Mouse (Mus musculus): Measurements from ENCODE around the gene Smim22. TPM values are rescaled to one million over a fixed set of nuclear protein-coding genes. Genes with fewer than 3 reads are reported as not detected.

The Smim22 gene
- total and polyA plus RNA-seq, 3 experiments, result not detected

DNA sequence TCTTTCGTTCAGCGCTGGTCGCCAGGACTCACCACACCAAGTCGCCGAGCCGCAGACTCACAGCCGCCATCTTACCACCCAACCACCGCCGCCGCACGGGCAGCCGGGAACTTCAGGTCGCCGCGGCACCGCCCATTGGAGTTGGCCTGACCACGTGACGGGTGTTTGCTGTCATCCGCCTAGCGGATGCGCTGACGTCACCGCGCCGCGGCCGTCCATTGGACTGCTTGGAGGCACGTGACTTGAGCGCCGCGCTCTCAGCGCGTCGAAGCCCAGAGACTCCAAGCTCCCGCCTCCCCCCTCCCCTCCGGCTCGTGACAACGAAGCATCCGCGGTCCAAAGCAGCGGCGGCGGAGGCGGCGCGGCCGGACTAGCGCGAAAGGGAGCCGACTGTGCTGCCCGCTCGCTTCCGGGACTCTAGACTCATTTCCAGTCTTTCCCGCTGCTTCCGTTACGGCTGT, 42.7 kb downstream of the Smim22 start, which contains the start of the genes Glyr1 and Ubn1 (continued):
- peak; percentile 85 for TF ChIP-seq HCFC1 (IDR thresholded peaks at IDR 0.05; ENCODE audit: low read depth, low read length)

DNA sequence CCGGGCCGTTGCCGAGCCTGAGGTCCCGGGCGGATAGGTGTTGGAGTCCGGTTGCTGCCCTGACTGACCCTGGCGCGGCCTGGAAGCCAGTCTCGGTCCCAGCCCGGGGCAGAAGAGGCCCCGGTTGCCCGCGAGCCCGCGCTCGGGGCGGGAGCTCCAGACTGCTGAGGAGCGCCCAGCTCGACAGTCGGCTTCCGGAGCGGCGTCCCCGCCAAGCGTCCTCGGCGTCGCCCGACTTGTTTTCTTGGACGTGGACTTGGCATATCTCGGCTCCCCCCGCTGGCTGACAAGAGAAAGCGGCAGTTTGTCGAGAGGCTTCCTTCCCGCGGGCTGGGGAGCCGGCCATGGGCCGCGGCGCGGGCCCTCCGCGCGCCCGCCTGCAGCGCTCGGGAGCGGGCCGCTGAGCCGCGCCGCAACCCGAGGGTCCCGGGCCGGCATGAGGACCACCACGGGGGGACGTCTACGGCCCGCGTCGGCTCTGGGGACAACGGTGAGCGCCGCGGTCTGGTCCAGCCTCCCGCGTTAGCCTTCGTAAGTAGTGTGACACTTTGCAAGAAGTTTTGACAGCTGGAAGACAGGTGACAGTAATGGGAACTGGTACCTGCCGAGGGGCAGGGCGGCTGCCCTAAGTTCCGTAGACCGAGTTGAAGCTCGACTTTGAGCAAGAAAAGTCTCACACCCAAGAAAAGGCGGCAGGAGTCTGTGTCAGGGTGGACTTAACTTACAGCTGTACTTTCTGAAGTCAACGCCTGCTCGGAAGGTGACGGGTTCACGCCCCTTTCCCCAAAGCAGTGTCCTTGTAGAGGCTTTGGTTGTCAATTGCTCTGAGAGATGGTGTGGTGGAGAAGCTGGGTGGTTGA, 43.4 kb downstream of the Smim22 start:
- H3K4me3 ChIP-seq (ENCODE audit: control insufficient read depth in 1 of 2, insufficient read depth in 1 of 2, low read depth in 2 of 2, low read length in 2 of 2), result peak overlapping the region; percentile 75 to 76
- no peaks in the 10 kb centered on the region for H3K9me3 ChIP-seq (replicated peaks; ENCODE audit: insufficient read depth, low read length)
- no peaks in the 10 kb centered on the region for H3K27me3 ChIP-seq (ENCODE audit: control insufficient read depth in 1 of 2, insufficient read depth in 2 of 2, low read length in 2 of 2)
- TF ChIP-seq MAZ (IDR thresholded peaks at IDR 0.05; ENCODE audit: low read depth, low read length) (no peak), MXI1 (IDR thresholded peaks at IDR 0.05; ENCODE audit: low read depth, low read length) (peak; percentile 85), SIN3A (IDR thresholded peaks at IDR 0.05; ENCODE audit: low read length) (peak; percentile 81), UBTF (IDR thresholded peaks at IDR 0.05; ENCODE audit: borderline replicate concordance, insufficient read depth, low read depth, low read length) (0 out of 2 replicates have a peak, but pooled peaks have one; percentile 57), CTCF (IDR thresholded peaks at IDR 0.05 in 2 of 3, conservative IDR thresholded peaks at IDR 0.05 in 1 of 3; ENCODE audit: control insufficient read depth in 1 of 3, insufficient read depth in 1 of 3, low read depth in 2 of 3, low read length in 3 of 3, poor library complexity in 1 of 3, severe bottlenecking in 1 of 3) (no peak), TBP (IDR thresholded peaks at IDR 0.05; ENCODE audit: low read depth, low read length) (0 out of 2 replicates have a peak, but pooled peaks have one; percentile 21), TCF12 (IDR thresholded peaks at IDR 0.05; ENCODE audit: low read depth, low read length) (0 out of 2 replicates have a peak, but pooled peaks have one; percentile 2)
- peak overlapping the region; percentile 81 for H3K27ac ChIP-seq (ENCODE audit: control insufficient read depth, low read depth, low read length)
- DNase-seq (ENCODE audit: low read depth, low spot score), result peak; percentile 84
- peak overlapping the region; percentile 90 for H3K9ac ChIP-seq (ENCODE audit: control insufficient read depth, low read depth, low read length, poor library complexity, severe bottlenecking)
- H3K36me3 ChIP-seq (ENCODE audit: control insufficient read depth in 1 of 2, insufficient read depth in 2 of 2, low read length in 2 of 2), result peaks cover 16 to 37% of the 10 kb centered on the region in 2 experiments
- H3K79me2 ChIP-seq (ENCODE audit: control insufficient read depth, insufficient read depth, low read length, poor library complexity), result peaks cover 38% of the 10 kb centered on the region
- H3K4me1 ChIP-seq (ENCODE audit: control insufficient read depth in 1 of 2, insufficient read depth in 2 of 2, low read length in 2 of 2), result peaks cover 7 to 8% of the 10 kb centered on the region in 2 experiments

Other genes starting within 250 kb of the Smim22 start
- 18.9 and 24.8 TPM in 2 replicates for gene Cdip1, start 217.0 kb upstream of the Smim22 start, total RNA-seq (2012; rRNA removed)
- gene Cdip1, start 217.0 kb upstream of the Smim22 start, polyA plus RNA-seq (2012; ENCODE audit: insufficient read depth in 1 of 2, insufficient read length in 2 of 2, low read depth in 1 of 2, low replicate concordance in 2 of 2, missing spikeins in 1 of 2), result 10 to 100 TPM; 32.8 to 97.8 TPM
- gene 4930562C15Rik, start 171.9 kb upstream of the Smim22 start, total RNA-seq (2012; rRNA removed), result 0.12 TPM in 1 of 2 replicates, not detected in the other
- under 1 TPM in 1 of 2 experiments, not detected in 1; 0.21 TPM for gene 4930562C15Rik, start 171.9 kb upstream of the Smim22 start, polyA plus RNA-seq (2012; ENCODE audit: insufficient read depth in 1 of 2, insufficient read length in 2 of 2, low read depth in 1 of 2, low replicate concordance in 2 of 2, missing spikeins in 1 of 2)
- gene Ubald1, start 127.0 kb upstream of the Smim22 start, total RNA-seq (2012; rRNA removed), result 2.8 and 4.3 TPM in 2 replicates
- 10 to 100 TPM in 1 of 2 experiments, not detected in 1; 25.6 TPM for gene Ubald1, start 127.0 kb upstream of the Smim22 start, polyA plus RNA-seq (2012; ENCODE audit: insufficient read depth in 1 of 2, insufficient read length in 2 of 2, low read depth in 1 of 2, low replicate concordance in 2 of 2, missing spikeins in 1 of 2)
- gene Mgrn1, start 121.0 kb upstream of the Smim22 start, total RNA-seq (2012; rRNA removed), result 8.4 and 9.8 TPM in 2 replicates
- 10 to 100 TPM in 1 of 2 experiments, not detected in 1; 25.0 TPM for gene Mgrn1, start 121.0 kb upstream of the Smim22 start, polyA plus RNA-seq (2012; ENCODE audit: insufficient read depth in 1 of 2, insufficient read length in 2 of 2, low read depth in 1 of 2, low replicate concordance in 2 of 2, missing spikeins in 1 of 2)
- gene Nudt16l1, start 68.5 kb upstream of the Smim22 start, total RNA-seq (2012; rRNA removed), result 34.2 and 41.1 TPM in 2 replicates
- gene Nudt16l1, start 68.5 kb upstream of the Smim22 start, polyA plus RNA-seq (2012; ENCODE audit: insufficient read depth in 1 of 2, insufficient read length in 2 of 2, low read depth in 1 of 2, low replicate concordance in 2 of 2, missing spikeins in 1 of 2), result 10 to 100 TPM in 1 of 2 experiments, not detected in 1; 69.3 TPM
- gene Anks3, start 43.1 kb upstream of the Smim22 start, total RNA-seq (2012; rRNA removed), result 19.9 and 27.1 TPM in 2 replicates
- 10 to 100 TPM in 1 of 2 experiments, not detected in 1; 33.9 TPM for gene Anks3, start 43.1 kb upstream of the Smim22 start, polyA plus RNA-seq (2012; ENCODE audit: insufficient read depth in 1 of 2, insufficient read length in 2 of 2, low read depth in 1 of 2, low replicate concordance in 2 of 2, missing spikeins in 1 of 2)
- not detected in 2 replicates for gene Sept12, start 9.4 kb upstream of the Smim22 start, total RNA-seq (2012; rRNA removed)
- gene Sept12, start 9.4 kb upstream of the Smim22 start, polyA plus RNA-seq (2012; ENCODE audit: insufficient read depth in 1 of 2, insufficient read length in 2 of 2, low read depth in 1 of 2, low replicate concordance in 2 of 2, missing spikeins in 1 of 2), result under 1 TPM in 1 of 2 experiments, not detected in 1; 0.07 TPM
- 1.7 and 1.9 TPM in 2 replicates for gene Rogdi, start 6.3 kb downstream of the Smim22 start, total RNA-seq (2012; rRNA removed)
- gene Rogdi, start 6.3 kb downstream of the Smim22 start, polyA plus RNA-seq (2012; ENCODE audit: insufficient read depth in 1 of 2, insufficient read length in 2 of 2, low read depth in 1 of 2, low replicate concordance in 2 of 2, missing spikeins in 1 of 2), result 10 to 100 TPM in 1 of 2 experiments, not detected in 1; 17.8 TPM
- 63.6 and 68.7 TPM in 2 replicates for gene Glyr1, start 42.6 kb downstream of the Smim22 start, total RNA-seq (2012; rRNA removed)
- gene Glyr1, start 42.6 kb downstream of the Smim22 start, polyA plus RNA-seq (2012; ENCODE audit: insufficient read depth in 1 of 2, insufficient read length in 2 of 2, low read depth in 1 of 2, low replicate concordance in 2 of 2, missing spikeins in 1 of 2), result 100 to 1,000 TPM in 1 of 2 experiments, 10 to 100 TPM in 1; 44.8 to 103 TPM
- gene Ubn1, start 42.8 kb downstream of the Smim22 start, total RNA-seq (2012; rRNA removed), result 14.9 and 18.1 TPM in 2 replicates
- 10 to 100 TPM; 24.9 to 34.5 TPM for gene Ubn1, start 42.8 kb downstream of the Smim22 start, polyA plus RNA-seq (2012; ENCODE audit: insufficient read depth in 1 of 2, insufficient read length in 2 of 2, low read depth in 1 of 2, low replicate concordance in 2 of 2, missing spikeins in 1 of 2)
- not detected in 2 replicates for gene Ppl, start 125.1 kb downstream of the Smim22 start, total RNA-seq (2012; rRNA removed)
- under 1 TPM in 1 of 2 experiments, not detected in 1; 0.01 TPM for gene Ppl, start 125.1 kb downstream of the Smim22 start, polyA plus RNA-seq (2012; ENCODE audit: insufficient read depth in 1 of 2, insufficient read length in 2 of 2, low read depth in 1 of 2, low replicate concordance in 2 of 2, missing spikeins in 1 of 2)
- not detected in 2 replicates for gene Sec14l5, start 139.8 kb downstream of the Smim22 start, total RNA-seq (2012; rRNA removed)
- under 1 TPM in 1 of 2 experiments, not detected in 1; 0.03 TPM for gene Sec14l5, start 139.8 kb downstream of the Smim22 start, polyA plus RNA-seq (2012; ENCODE audit: insufficient read depth in 1 of 2, insufficient read length in 2 of 2, low read depth in 1 of 2, low replicate concordance in 2 of 2, missing spikeins in 1 of 2)
- 34.0 and 34.5 TPM in 2 replicates for gene Nagpa, start 196.7 kb downstream of the Smim22 start, total RNA-seq (2012; rRNA removed)
- 10 to 100 TPM in 1 of 2 experiments, not detected in 1; 60.5 TPM for gene Nagpa, start 196.7 kb downstream of the Smim22 start, polyA plus RNA-seq (2012; ENCODE audit: insufficient read depth in 1 of 2, insufficient read length in 2 of 2, low read depth in 1 of 2, low replicate concordance in 2 of 2, missing spikeins in 1 of 2)
- not detected in 2 replicates for gene AU021092, start 215.0 kb downstream of the Smim22 start, total RNA-seq (2012; rRNA removed)
- not detected for gene AU021092, start 215.0 kb downstream of the Smim22 start, polyA plus RNA-seq (2012; ENCODE audit: insufficient read depth in 1 of 2, insufficient read length in 2 of 2, low read depth in 1 of 2, low replicate concordance in 2 of 2, missing spikeins in 1 of 2)
- gene Alg1, start 226.3 kb downstream of the Smim22 start, total RNA-seq (2012; rRNA removed), result 38.2 and 46.4 TPM in 2 replicates
- 10 to 100 TPM in 1 of 2 experiments, not detected in 1; 42.9 TPM for gene Alg1, start 226.3 kb downstream of the Smim22 start, polyA plus RNA-seq (2012; ENCODE audit: insufficient read depth in 1 of 2, insufficient read length in 2 of 2, low read depth in 1 of 2, low replicate concordance in 2 of 2, missing spikeins in 1 of 2)
- 21.4 and 26.4 TPM in 2 replicates for gene Eef2kmt, start 248.7 kb downstream of the Smim22 start, total RNA-seq (2012; rRNA removed)
- gene Eef2kmt, start 248.7 kb downstream of the Smim22 start, polyA plus RNA-seq (2012; ENCODE audit: insufficient read depth in 1 of 2, insufficient read length in 2 of 2, low read depth in 1 of 2, low replicate concordance in 2 of 2, missing spikeins in 1 of 2), result 10 to 100 TPM in 1 of 2 experiments, not detected in 1; 48.6 TPM

All from MEL (cell line).